Mouse (Mus musculus): ENCODE data around the gene Snx29.

DNA sequence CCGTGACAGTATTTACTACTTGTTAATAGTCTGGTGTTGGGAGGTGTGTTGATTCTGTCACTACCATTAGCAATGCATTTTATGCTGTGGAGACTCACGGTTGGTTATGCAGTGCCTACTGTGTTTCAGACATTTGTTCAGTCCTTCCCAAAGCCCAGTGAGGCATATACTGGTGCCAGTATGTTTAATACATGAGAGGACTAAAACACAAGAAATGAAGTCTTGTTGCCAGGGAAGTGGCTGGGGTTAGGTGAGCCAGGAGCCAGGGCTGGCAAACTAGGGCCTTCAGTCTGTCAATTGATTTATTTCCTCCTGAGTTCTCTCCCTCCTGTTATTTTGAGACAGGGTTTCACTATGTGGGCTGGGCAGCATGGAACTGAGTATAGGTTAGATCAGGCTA, 154.3 kb downstream of the Snx29 start:
- TF ChIP-seq GATA1 (IDR thresholded peaks at IDR 0.05; ENCODE audit: low read length) (no peak), TAL1 (IDR thresholded peaks at IDR 0.05; ENCODE audit: low read length) (no peak)

All from erythroblast, embryonic 14.5 days (primary cell).